Mouse (Mus musculus): Measurements from ENCODE around the gene Flt1. TPM values are rescaled to one million over a fixed set of nuclear protein-coding genes. Genes with fewer than 3 reads are reported as not detected.

The Flt1 gene
- polyA plus RNA-seq, 1 experiment: 2.1 TPM

GRCm38 (mm10) chr5:147721438-147721837 is 4.4 kb downstream of the Flt1 start:
- Histone ChIP-seq H3K36me3 (ENCODE audit: control insufficient read depth, insufficient read depth) (no peaks in the 10 kb centered on the region), H3K27me3 (ENCODE audit: control insufficient read depth, insufficient read depth, insufficient read length) (peaks cover 7% of the 10 kb centered on the region), H3ac (ENCODE audit: control insufficient read depth, insufficient read length, low read depth) (no peak overlapping the region), H3K79me3 (ENCODE audit: low read depth) (no peaks in the 10 kb centered on the region), H3K79me2 (ENCODE audit: control insufficient read depth, insufficient read depth) (peaks cover 5% of the 10 kb centered on the region), H3K4me3 (ENCODE audit: insufficient read depth, poor library complexity, severe bottlenecking) (no peak overlapping the region)
- TF ChIP-seq CTCF (IDR thresholded peaks at IDR 0.05; ENCODE audit: control insufficient read depth, insufficient read depth, insufficient read length): no peak
- no peak for TF ChIP-seq MAX (IDR thresholded peaks at IDR 0.05)
- no peak for TF ChIP-seq MYOG (IDR thresholded peaks at IDR 0.05; ENCODE audit: control insufficient read depth, extremely low read depth, insufficient read length)
- no peak for TF ChIP-seq CEBPB (IDR thresholded peaks at IDR 0.05; ENCODE audit: low read depth)
- TF ChIP-seq USF1 (IDR thresholded peaks at IDR 0.05; ENCODE audit: low read depth): no peak
- TF ChIP-seq MYOD1 (IDR thresholded peaks at IDR 0.05; ENCODE audit: control insufficient read depth, insufficient read length, low read depth): no peak
- TF ChIP-seq FOSL1 (IDR thresholded peaks at IDR 0.05; ENCODE audit: insufficient read depth, low read length, poor library complexity, severe bottlenecking): no peak

DNA sequence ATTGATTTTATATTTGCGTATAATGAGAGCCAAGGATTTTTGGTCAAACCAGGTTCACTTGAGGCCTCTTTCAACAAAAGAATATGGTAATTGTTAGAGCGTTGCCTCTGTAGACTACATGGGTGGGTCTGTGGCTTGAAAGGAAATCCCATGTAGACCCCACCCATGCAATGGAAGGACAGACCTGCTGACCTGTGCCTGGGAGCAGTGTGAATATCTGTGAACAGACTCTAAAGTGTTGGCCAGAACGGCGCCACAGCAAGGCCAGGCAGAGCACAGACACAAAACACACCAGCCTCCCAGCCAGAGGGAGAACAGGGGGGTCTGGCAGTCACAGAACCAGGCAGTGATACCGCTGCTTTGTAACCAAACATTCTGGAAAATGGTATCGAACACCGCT is 7.5 kb downstream of the Flt1 start:
- H3K27me3 ChIP-seq (ENCODE audit: control insufficient read depth, insufficient read depth, insufficient read length): no peaks in the 10 kb centered on the region

GRCm38 (mm10) chr5:147716697-147717217 is 9.1 kb downstream of the Flt1 start:
- Histone ChIP-seq H3K79me3 (ENCODE audit: low read depth) (no peaks in the 10 kb centered on the region), H3K4me3 (ENCODE audit: insufficient read depth, poor library complexity, severe bottlenecking) (no peak overlapping the region), H3K36me3 (ENCODE audit: control insufficient read depth, insufficient read depth) (no peaks in the 10 kb centered on the region), H3K27me3 (ENCODE audit: control insufficient read depth, insufficient read depth, insufficient read length) (no peaks in the 10 kb centered on the region), H3K79me2 (ENCODE audit: control insufficient read depth, insufficient read depth) (no peaks in the 10 kb centered on the region), H3ac (ENCODE audit: control insufficient read depth, insufficient read length, low read depth) (no peak overlapping the region)
- TF ChIP-seq MAX (IDR thresholded peaks at IDR 0.05): no peak
- TF ChIP-seq MYOD1 (IDR thresholded peaks at IDR 0.05; ENCODE audit: control insufficient read depth, insufficient read length, low read depth): no peak
- no peak for TF ChIP-seq USF1 (IDR thresholded peaks at IDR 0.05; ENCODE audit: low read depth)
- no peak for TF ChIP-seq FOSL1 (IDR thresholded peaks at IDR 0.05; ENCODE audit: insufficient read depth, low read length, poor library complexity, severe bottlenecking)
- TF ChIP-seq CEBPB (IDR thresholded peaks at IDR 0.05; ENCODE audit: low read depth): no peak
- no peak for TF ChIP-seq MYOG (IDR thresholded peaks at IDR 0.05; ENCODE audit: control insufficient read depth, extremely low read depth, insufficient read length)
- no peak for TF ChIP-seq CTCF (IDR thresholded peaks at IDR 0.05; ENCODE audit: control insufficient read depth, insufficient read depth, insufficient read length)

More for the DNA sequence above, 7.5 kb downstream of the Flt1 start:
- Histone ChIP-seq H3K4me3 (ENCODE audit: insufficient read depth, poor library complexity, severe bottlenecking) (no peak overlapping the region), H3K79me3 (ENCODE audit: low read depth) (no peaks in the 10 kb centered on the region), H3K36me3 (ENCODE audit: control insufficient read depth, insufficient read depth) (no peaks in the 10 kb centered on the region), H3K79me2 (ENCODE audit: control insufficient read depth, insufficient read depth) (peaks cover under 1% of the 10 kb centered on the region), H3ac (ENCODE audit: control insufficient read depth, insufficient read length, low read depth) (no peak overlapping the region)
- TF ChIP-seq MYOD1 (IDR thresholded peaks at IDR 0.05; ENCODE audit: control insufficient read depth, insufficient read length, low read depth) (no peak), FOSL1 (IDR thresholded peaks at IDR 0.05; ENCODE audit: insufficient read depth, low read length, poor library complexity, severe bottlenecking) (no peak), CEBPB (IDR thresholded peaks at IDR 0.05; ENCODE audit: low read depth) (no peak), MYOG (IDR thresholded peaks at IDR 0.05; ENCODE audit: control insufficient read depth, extremely low read depth, insufficient read length) (no peak), USF1 (IDR thresholded peaks at IDR 0.05; ENCODE audit: low read depth) (no peak), CTCF (IDR thresholded peaks at IDR 0.05; ENCODE audit: control insufficient read depth, insufficient read depth, insufficient read length) (no peak), MAX (IDR thresholded peaks at IDR 0.05) (no peak)

DNA sequence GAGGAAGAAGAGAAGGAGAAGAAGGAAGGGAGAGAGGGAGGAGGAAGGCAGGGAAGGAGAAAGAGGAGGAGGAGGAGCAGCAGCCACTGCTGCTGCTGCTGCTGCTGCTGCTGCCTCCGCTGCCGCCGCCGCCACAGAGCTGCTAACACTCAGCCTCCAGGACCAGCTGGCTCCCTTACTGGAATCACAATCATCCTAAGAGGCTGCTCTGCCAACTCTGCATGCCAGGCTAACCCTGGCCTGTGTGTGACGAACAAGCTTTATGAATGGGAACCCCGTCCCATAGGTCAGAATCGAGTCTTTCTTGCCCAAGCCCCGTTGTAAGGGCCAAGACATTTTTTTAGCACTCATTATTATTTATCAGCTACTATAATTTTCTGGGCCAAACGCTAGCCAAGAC is 9.5 kb downstream of the Flt1 start:
- no peaks in the 10 kb centered on the region for H3K79me2 ChIP-seq (ENCODE audit: control insufficient read depth, insufficient read depth)
- no peak overlapping the region for H3ac ChIP-seq (ENCODE audit: control insufficient read depth, insufficient read length, low read depth)
- TF ChIP-seq MAX (IDR thresholded peaks at IDR 0.05) (no peak), CEBPB (IDR thresholded peaks at IDR 0.05; ENCODE audit: low read depth) (no peak), CTCF (IDR thresholded peaks at IDR 0.05; ENCODE audit: control insufficient read depth, insufficient read depth, insufficient read length) (no peak)
- no peaks in the 10 kb centered on the region for H3K79me3 ChIP-seq (ENCODE audit: low read depth)
- no peak overlapping the region for H3K4me3 ChIP-seq (ENCODE audit: insufficient read depth, poor library complexity, severe bottlenecking)
- no peaks in the 10 kb centered on the region for H3K36me3 ChIP-seq (ENCODE audit: control insufficient read depth, insufficient read depth)
- no peaks in the 10 kb centered on the region for H3K27me3 ChIP-seq (ENCODE audit: control insufficient read depth, insufficient read depth, insufficient read length)

DNA sequence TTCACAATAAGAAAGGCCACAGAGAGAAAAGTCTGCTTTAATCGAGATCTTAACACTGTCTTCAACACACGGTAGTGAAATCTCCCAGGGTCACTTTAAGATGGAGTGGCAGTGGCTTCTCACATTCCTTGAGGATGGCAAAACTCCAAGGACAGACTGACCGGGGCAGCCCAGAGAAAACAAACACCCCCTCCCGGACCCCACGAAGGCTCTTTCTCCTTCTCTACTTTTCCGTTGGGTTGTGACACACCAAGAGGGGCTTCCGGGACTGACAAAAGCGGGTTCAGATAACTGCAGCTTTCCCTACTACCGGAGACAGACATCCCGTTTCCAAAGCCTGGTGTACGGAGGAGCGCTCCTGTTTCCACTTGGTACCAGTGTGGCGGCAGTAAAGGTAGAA is 10.4 kb downstream of the Flt1 start:
- no peak overlapping the region for H3K4me3 ChIP-seq (ENCODE audit: insufficient read depth, poor library complexity, severe bottlenecking)
- H3K79me3 ChIP-seq (ENCODE audit: low read depth): no peaks in the 10 kb centered on the region
- no peaks in the 10 kb centered on the region for H3K36me3 ChIP-seq (ENCODE audit: control insufficient read depth, insufficient read depth)
- H3K79me2 ChIP-seq (ENCODE audit: control insufficient read depth, insufficient read depth): no peaks in the 10 kb centered on the region
- TF ChIP-seq MYOD1 (IDR thresholded peaks at IDR 0.05; ENCODE audit: control insufficient read depth, insufficient read length, low read depth): no peak
- TF ChIP-seq CEBPB (IDR thresholded peaks at IDR 0.05; ENCODE audit: low read depth): no peak
- no peak for TF ChIP-seq MAX (IDR thresholded peaks at IDR 0.05)
- no peak for TF ChIP-seq CTCF (IDR thresholded peaks at IDR 0.05; ENCODE audit: control insufficient read depth, insufficient read depth, insufficient read length)
- TF ChIP-seq MYOG (IDR thresholded peaks at IDR 0.05; ENCODE audit: control insufficient read depth, extremely low read depth, insufficient read length): no peak
- no peak for TF ChIP-seq USF1 (IDR thresholded peaks at IDR 0.05; ENCODE audit: low read depth)
- no peak for TF ChIP-seq FOSL1 (IDR thresholded peaks at IDR 0.05; ENCODE audit: insufficient read depth, low read length, poor library complexity, severe bottlenecking)
- no peaks in the 10 kb centered on the region for H3K27me3 ChIP-seq (ENCODE audit: control insufficient read depth, insufficient read depth, insufficient read length)
- H3ac ChIP-seq (ENCODE audit: control insufficient read depth, insufficient read length, low read depth): no peak overlapping the region

GRCm38 (mm10) chr5:147708500-147708899 is 17.3 kb downstream of the Flt1 start:
- Histone ChIP-seq H3K27me3 (ENCODE audit: control insufficient read depth, insufficient read depth, insufficient read length) (no peaks in the 10 kb centered on the region), H3ac (ENCODE audit: control insufficient read depth, insufficient read length, low read depth) (no peak overlapping the region), H3K79me2 (ENCODE audit: control insufficient read depth, insufficient read depth) (peaks cover 8% of the 10 kb centered on the region), H3K4me3 (ENCODE audit: insufficient read depth, poor library complexity, severe bottlenecking) (no peak overlapping the region), H3K79me3 (ENCODE audit: low read depth) (no peaks in the 10 kb centered on the region), H3K36me3 (ENCODE audit: control insufficient read depth, insufficient read depth) (no peaks in the 10 kb centered on the region)
- TF ChIP-seq MYOD1 (IDR thresholded peaks at IDR 0.05; ENCODE audit: control insufficient read depth, insufficient read length, low read depth) (no peak), CEBPB (IDR thresholded peaks at IDR 0.05; ENCODE audit: low read depth) (no peak), FOSL1 (IDR thresholded peaks at IDR 0.05; ENCODE audit: insufficient read depth, low read length, poor library complexity, severe bottlenecking) (no peak), CTCF (IDR thresholded peaks at IDR 0.05; ENCODE audit: control insufficient read depth, insufficient read depth, insufficient read length) (no peak), USF1 (IDR thresholded peaks at IDR 0.05; ENCODE audit: low read depth) (no peak), MYOG (IDR thresholded peaks at IDR 0.05; ENCODE audit: control insufficient read depth, extremely low read depth, insufficient read length) (no peak)
